In genomic region chr2:9493606-9494145, GRCm38 (mm10) we compare ENCODE assay signal across 16 mouse cellular contexts.
DNase-seq lines count a peak whose midpoint lies in the region; ATAC-seq lines count a peak whose summit lies in the region.
"Had no signal": no experiment of that assay in that cellular context is flagged by ENCODE, and none has a peak within 500 bp of the region (broad histone marks: within the 10 kb centered on the region; RNA-seq: fewer than 3 reads in every experiment).

No protein-coding gene starts in this region.

- H3K36me3 ChIP-seq in kidney, embryonic 16.5 days (ENCODE audit: insufficient read depth, low read length), result no peaks in the 10 kb centered on the region
- H3K36me3 ChIP-seq: hindbrain, embryonic 10.5 days; limb, embryonic 12.5 days; stomach, embryonic 15.5 days had no signal

- H3K27ac ChIP-seq in kidney, embryonic 16.5 days (ENCODE audit: low read length), result no peak overlapping the region
- H3K27ac ChIP-seq: hindbrain, embryonic 10.5 days; left cerebral cortex, adult 2 months; limb, embryonic 12.5 days; stomach, embryonic 15.5 days had no signal

- no peak overlapping the region for H3K4me2 ChIP-seq in kidney, embryonic 16.5 days (replicated peaks; ENCODE audit: low read depth, low read length)
- H3K4me2 ChIP-seq: heart, embryonic 11.5 days; limb, embryonic 12.5 days; stomach, embryonic 15.5 days had no signal

- ATAC-seq in inflammation-experienced regulatory T-cells, adult 6 months, result peak; percentile 99
- ATAC-seq in kidney, embryonic 16.5 days (ENCODE audit: low FRiP score, low TSS enrichment), result no peak
- ATAC-seq: intestine, postnatal 0 days had no signal

- no peaks in the 10 kb centered on the region for H3K4me1 ChIP-seq in kidney, embryonic 16.5 days (ENCODE audit: insufficient read depth, low read length)
- H3K4me1 ChIP-seq: limb, embryonic 12.5 days; megakaryocyte, embryonic 14.5 days; stomach, embryonic 15.5 days had no signal

- 37% methylated on average over 6 of the region's 6 CpGs for WGBS in kidney, embryonic 16.5 days

- H3K9me3 ChIP-seq in kidney, embryonic 16.5 days (ENCODE audit: low read length), result no peaks in the 10 kb centered on the region
- H3K9me3 ChIP-seq: hindbrain, embryonic 10.5 days; limb, embryonic 12.5 days; megakaryocyte, embryonic 14.5 days; stomach, embryonic 15.5 days had no signal

- no peak overlapping the region for H3K9ac ChIP-seq in kidney, embryonic 16.5 days (replicated peaks; ENCODE audit: low read length)
- H3K9ac ChIP-seq: limb, embryonic 12.5 days; stomach, embryonic 15.5 days had no signal

- H3K4me3 ChIP-seq in kidney, embryonic 16.5 days (ENCODE audit: low read length), result no peak overlapping the region
- H3K4me3 ChIP-seq: hindbrain, embryonic 10.5 days; left cerebral cortex, adult 2 months; limb, embryonic 12.5 days; megakaryocyte, embryonic 14.5 days; stomach, embryonic 15.5 days had no signal

- peak; percentile 2 for DNase-seq in lung, postnatal 10 days
- DNase-seq in lung, postnatal 25 days (ENCODE audit: low spot score), result no peak
- DNase-seq in R1 (ENCODE audit: low read depth, low spot score), result peak; percentile 59
- DNase-seq in thymus, postnatal 4 days, result peak; percentile 57
- no peak for DNase-seq in retina, postnatal 1 day
- DNase-seq in right cerebral cortex, postnatal 14 days, result no peak
- DNase-seq: gastrocnemius, postnatal 14 days had no signal

- no peaks in the 10 kb centered on the region for H3K27me3 ChIP-seq in kidney, embryonic 16.5 days (ENCODE audit: insufficient read depth, low read length)
- H3K27me3 ChIP-seq: limb, embryonic 12.5 days; megakaryocyte, embryonic 14.5 days; stomach, embryonic 15.5 days had no signal

Comparison
In these comparisons a context has a peak if more than half of its experiments do, and no peak if none do; other contexts are left out.
1. DNase-seq: peak in lung, postnatal 10 days (single experiment), R1 (single experiment) and thymus, postnatal 4 days (single experiment); none in lung, postnatal 25 days (single experiment), retina, postnatal 1 day (single experiment) and right cerebral cortex, postnatal 14 days (single experiment).